Mouse (Mus musculus): ENCODE measurements around the gene St5. TPM values are rescaled to one million over a fixed set of nuclear protein-coding genes. Genes with fewer than 3 reads are reported as not detected.

St5 gene
- polyA plus RNA-seq, 1 experiment = 35.8 TPM

- DNase-seq (ENCODE audit: low read depth) = no peak
These were observed 93.7 kb downstream of the St5 start for GRCm38 (mm10) chr7:109609565-109610345.

GRCm38 (mm10) chr7:109608831-109609230 is 94.6 kb downstream of the St5 start:
- no peak for DNase-seq (ENCODE audit: low read depth)

- no peak for DNase-seq (ENCODE audit: low read depth)
These were observed 96.3 kb downstream of the St5 start for GRCm38 (mm10) chr7:109606994-109607610.

GRCm38 (mm10) chr7:109602562-109602961 is 100.8 kb downstream of the St5 start:
- no peak for DNase-seq (ENCODE audit: low read depth)

- no peak for DNase-seq (ENCODE audit: low read depth)
These were observed 101.4 kb downstream of the St5 start for GRCm38 (mm10) chr7:109602022-109602421.

- peak; percentile 79 for DNase-seq (ENCODE audit: low read depth)
These were observed 102.7 kb downstream of the St5 start for GRCm38 (mm10) chr7:109600702-109601101.

- no peak for DNase-seq (ENCODE audit: low read depth)
These were observed 103.4 kb downstream of the St5 start for GRCm38 (mm10) chr7:109599998-109600397.

- DNase-seq (ENCODE audit: low read depth) = no peak
These were observed 108.4 kb downstream of the St5 start for GRCm38 (mm10) chr7:109594845-109595531.

- no peak for DNase-seq (ENCODE audit: low read depth)
These were observed 109.4 kb downstream of the St5 start for GRCm38 (mm10) chr7:109593992-109594391.

GRCm38 (mm10) chr7:109592184-109592583 is 111.2 kb downstream of the St5 start:
- DNase-seq (ENCODE audit: low read depth) = no peak

- DNase-seq (ENCODE audit: low read depth) = no peak
These were observed 112.8 kb downstream of the St5 start for GRCm38 (mm10) chr7:109590576-109590975.

GRCm38 (mm10) chr7:109588990-109589389 is 114.4 kb downstream of the St5 start:
- DNase-seq (ENCODE audit: low read depth) = no peak

- DNase-seq (ENCODE audit: low read depth) = no peak
These were observed 115.3 kb downstream of the St5 start for GRCm38 (mm10) chr7:109588145-109588544.

- DNase-seq (ENCODE audit: low read depth) = no peak
These were observed 118.9 kb downstream of the St5 start for GRCm38 (mm10) chr7:109584467-109584866.

GRCm38 (mm10) chr7:109580489-109580888 is 122.9 kb downstream of the St5 start:
- no peak for DNase-seq (ENCODE audit: low read depth)

- no peak for DNase-seq (ENCODE audit: low read depth)
These were observed 123.7 kb downstream of the St5 start for GRCm38 (mm10) chr7:109579585-109580307.

- no peak for DNase-seq (ENCODE audit: low read depth)
These were observed 124.4 kb downstream of the St5 start for GRCm38 (mm10) chr7:109578880-109579584.

GRCm38 (mm10) chr7:109576321-109577314 is 126.8 kb downstream of the St5 start:
- no peak for DNase-seq (ENCODE audit: low read depth)

GRCm38 (mm10) chr7:109574166-109574565 is 129.2 kb downstream of the St5 start:
- no peak for DNase-seq (ENCODE audit: low read depth)

- DNase-seq (ENCODE audit: low read depth) = no peak
These were observed 135.0 kb downstream of the St5 start for GRCm38 (mm10) chr7:109568391-109568892.

Data from gonadal fat pad, adult 2 months (tissue).